Mouse (Mus musculus): Measurements from ENCODE around the gene Whrn. TPM values are rescaled to one million over a fixed set of nuclear protein-coding genes. Genes with fewer than 3 reads are reported as not detected.
A peak's percentile ranks its signal among the peaks of the same experiment; 100 is the strongest.

Gene Whrn
- total RNA-seq, 2 experiments from 2014 or later: 5.1 to 8.9 TPM

DNA sequence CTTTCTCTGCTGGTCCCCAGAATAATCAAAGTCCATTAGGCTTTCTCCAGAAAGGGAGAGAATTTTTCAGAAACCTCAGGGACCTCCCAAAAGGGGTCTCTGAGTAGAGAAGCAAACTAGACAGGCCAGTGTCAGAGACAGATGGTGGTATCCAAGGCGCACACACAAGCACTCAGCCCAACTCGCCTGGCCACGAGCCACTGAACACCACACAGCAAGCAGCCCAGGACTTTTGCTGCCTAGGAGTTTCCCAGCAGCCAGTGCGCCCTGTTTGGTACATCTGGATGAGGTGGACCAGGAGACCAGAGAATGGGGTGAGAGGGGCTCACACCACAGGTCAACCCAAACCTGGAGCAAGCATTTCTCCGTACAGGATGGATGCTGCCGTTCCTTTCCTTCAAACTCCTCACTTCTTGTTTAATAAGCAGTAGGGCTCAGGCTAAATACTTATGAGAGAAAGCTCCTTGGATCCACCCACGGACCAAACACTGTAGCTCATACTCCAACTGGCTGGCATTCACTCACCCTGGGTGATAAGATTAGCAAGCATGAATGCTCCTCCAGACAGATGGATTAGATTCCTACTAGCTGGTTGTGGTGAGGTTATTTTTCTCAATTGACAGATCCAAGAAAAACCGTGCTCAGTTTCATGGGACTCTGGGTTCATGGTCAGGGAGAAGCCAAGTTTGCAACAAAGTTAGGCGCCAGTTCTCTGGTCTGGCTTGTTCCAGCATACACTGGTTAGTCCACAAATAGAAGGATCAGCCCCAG, 2.3 kb downstream of the Whrn start:
- DNase-seq: no peak

DNA sequence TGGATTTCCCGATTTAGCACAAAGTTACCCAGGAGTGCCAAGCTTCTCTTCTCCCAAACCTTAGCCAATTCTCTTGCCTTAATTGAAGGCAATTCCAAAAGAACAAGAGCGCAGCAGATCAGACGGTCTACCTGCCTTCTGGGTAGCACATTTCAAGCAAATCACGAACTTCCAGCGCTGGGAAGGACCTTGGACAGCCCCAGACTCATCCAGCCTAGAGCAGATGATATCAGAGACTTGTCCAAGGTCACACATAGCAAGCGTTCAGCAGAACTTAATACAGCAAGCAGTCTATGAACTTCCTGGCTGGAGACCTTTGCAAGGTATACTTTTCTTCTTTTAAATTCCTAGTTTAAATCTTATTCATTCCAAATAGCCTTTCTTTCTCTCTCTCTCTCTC, 4.3 kb downstream of the Whrn start:
- DNase-seq: no peak

DNA sequence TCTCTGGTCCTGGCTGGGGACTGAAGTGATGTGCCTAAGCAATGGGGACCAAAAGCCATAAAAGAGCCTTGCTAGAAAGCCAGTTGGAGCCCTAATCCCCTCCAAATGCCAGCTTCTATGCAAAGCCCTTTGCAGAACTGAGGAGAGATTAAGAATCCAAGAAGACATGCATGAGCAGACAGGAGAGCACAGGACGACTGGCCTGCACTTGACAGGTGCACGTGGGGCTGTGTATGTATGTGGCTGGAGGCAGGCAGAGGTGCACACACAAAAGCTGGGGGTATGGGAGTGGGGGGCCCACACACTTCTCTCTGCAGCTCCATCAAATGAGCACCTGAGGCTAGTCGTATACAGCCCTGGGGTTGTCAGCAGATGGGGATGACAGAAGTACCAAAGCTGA, 5.6 kb downstream of the Whrn start:
- no peak for DNase-seq

DNA sequence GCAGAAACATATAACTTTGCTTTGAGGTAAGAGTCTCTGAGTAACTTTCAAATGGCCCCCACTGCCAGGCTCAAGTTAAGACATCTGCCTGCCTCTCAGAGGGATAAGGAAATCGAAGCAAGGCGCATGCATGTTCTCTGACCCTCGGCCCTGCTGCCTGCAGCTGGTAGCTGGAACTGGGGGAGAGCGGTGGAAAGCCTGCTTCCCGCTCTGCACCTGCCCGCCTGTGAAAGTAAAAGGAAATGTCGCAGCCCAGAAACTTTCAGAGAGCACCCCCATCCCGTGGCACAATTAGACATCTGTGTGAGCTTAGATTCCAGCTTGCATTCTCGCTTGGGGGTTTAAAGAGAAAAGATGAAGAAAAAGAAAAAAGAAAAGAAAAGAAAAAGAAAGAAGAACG, 6.1 kb downstream of the Whrn start:
- no peak for DNase-seq

DNA sequence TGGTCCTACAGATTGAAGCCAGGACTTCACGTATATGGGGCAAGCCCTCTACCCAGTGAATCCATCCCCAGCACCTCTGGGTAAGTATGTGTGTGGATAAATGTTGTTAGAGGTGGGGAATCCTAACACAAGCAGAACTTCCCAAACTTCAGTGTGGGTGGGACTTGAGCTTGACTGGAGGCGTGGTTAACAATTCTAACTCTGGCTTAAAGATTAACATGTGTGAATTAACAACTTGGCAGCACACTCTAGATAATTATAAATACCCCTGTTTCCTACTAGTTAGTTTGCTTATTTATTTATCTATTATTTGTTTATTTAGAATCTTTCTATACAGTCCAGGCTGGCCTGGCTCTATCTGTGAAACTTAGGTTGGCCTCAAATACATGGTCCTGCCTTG, 7.9 kb downstream of the Whrn start:
- DNase-seq: no peak

DNA sequence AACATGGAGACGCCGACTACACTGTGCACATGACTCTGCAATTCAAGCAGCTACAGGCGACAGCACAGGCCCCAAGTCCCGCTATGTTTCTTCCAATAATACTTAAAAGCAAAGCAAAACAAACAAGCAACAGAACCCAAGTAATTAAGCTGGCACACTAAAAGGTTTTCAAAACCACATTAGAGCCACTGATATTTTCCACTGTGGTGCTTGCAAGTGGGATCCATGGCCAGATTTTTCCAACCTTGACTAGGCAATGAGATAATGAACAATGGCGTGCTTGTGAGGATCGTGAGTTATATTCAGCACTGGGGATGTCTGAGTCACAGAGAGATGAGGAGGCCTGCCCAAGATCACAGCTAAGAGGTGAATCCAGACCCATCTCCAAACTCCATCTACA, 8.5 kb downstream of the Whrn start:
- no peak for DNase-seq

DNA sequence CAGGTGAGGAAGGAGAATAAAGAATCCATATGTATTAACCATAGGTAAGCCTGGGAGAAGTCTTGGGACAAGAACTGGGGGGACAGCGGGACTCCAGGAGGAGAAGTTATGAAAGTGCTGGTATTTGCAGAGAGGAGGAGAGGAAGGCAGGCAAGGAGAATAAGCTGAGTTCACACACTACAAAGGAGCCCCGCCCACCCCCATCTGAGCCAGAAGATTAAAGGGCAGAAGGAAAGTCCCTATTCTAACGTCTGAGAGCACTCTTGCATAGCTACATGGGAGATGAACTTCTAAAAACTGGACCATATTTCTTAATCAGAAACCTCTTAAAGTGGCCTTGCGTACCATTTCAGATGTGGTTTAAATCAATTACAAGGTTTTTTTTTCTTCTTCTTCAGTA, 9.3 kb downstream of the Whrn start:
- DNase-seq: no peak

DNA sequence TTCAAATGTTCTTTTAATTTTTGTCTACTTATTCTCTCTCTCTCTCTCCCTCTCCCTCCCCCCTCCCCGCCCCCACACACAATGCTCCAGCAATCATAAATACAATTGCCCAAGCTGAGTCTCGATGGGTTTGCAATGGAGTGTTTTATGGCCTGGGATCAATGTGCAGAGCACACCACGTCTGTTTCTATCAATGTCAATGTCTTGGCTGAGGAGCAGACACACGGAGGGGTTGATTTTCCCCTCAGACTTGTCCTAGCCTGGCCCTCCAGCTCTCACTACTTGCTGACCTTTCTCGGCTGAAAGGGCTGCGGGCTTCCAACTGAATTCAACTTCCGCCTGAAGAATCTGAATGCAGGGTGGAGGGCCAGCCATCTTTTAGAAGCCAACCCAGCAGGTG, 12.1 kb downstream of the Whrn start:
- DNase-seq: no peak

DNA sequence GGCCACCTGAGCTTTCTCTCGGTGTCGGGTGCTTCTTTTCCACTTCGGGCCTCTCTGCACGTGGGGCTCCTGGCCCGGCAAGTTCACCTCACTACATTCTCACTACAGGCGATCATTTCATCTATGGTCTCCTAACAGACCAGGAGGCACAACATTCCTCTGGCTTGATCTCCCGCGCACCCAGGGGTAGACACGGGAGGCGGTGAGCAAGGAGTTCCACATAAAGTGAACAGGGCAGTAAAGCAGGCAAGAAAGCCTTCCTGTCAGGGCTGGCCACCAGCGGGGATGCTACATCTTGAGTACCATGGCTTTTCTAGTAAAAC, 15.0 kb downstream of the Whrn start:
- DNase-seq: no peak

DNA sequence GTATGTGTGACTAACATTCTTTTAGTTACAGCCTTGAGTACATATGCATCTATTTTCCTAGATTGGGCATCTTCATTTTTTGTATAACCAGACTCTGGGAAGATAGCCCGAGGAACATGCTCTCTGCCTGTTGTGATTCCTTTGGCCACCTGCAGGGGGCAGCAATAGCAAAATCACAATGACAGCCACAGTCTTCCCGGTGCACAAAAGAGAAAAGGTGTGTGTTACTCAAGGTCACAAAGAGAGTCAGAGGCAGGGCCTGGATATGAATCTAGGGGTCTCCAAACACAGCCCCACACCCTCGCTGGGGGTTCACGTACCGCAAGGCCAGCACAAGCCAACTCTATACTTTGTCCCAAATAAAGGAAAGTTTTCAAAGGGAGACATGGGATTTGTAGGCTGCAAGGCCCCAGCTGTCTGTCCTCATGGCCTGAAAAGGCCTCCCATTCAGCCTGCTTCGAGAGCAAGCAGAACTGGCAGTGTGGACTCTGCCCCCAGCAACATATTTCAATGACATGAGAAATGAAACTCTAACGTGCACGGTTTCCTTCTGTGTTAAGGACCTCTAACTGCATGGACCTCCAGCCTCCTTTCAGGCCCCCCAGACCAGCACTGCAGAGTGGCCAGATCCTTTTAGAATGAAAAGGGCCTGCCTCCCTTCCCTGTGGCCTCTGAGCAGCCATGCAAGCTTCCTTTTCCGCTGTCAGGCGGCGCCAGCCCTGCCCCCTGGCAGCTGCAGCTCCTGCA, 15.5 kb downstream of the Whrn start:
- DNase-seq: peak; percentile 60

DNA sequence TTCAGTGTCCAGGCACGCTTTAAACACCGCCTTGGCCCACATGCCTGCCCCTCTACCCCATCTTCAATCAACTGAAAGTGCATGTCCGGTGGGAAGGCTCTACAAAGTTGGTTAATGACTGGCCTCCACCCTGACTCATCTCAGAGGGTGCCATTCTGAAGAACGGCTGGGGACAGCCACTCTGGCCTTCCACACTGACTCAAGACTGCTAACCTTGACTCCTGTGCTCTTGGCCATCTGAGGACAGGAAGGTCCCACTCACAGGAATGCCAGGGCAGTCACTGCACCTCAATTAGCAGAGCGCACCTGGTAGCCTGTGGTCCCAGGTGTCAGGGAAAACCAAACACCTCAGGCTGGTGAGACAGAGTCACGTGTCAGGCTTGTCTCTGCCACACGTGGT, 17.8 kb downstream of the Whrn start:
- no peak for DNase-seq

DNA sequence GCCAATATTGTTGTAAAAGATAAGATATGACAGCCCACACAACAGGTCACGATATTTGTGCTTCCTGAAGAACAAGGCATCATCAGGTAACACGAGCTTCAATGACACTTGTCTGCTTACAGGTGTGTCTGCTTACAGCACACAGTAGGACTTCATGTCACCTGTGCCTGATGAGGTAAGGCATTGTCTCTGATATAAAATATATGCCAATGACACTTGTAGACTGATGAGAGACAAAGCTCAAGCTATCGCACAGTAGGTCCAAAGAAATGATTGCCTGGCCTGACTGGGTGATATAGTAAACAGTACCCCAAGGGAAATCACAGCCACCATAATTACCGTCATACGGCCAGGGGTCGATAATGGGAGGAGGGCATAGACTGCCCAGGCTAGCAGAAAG, 18.9 kb downstream of the Whrn start:
- DNase-seq: no peak

DNA sequence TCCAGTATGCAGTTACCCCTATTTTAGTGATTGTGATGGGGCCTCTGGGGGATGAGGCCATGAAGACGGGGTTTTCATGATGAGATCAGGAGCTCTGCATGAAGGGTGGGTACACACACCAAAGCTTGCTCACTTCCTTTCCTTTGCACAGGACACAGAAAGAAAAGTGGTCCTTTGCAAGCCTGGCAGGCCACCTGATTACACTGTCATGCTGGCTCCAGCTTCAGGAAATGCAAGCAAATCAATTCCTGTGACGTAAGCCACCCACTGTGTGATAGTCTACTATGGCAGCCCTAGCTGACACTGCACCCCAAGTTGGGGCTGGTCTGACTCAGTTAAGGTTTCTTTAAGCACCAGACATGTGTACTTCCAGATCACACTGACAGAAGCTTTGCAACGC, 20.6 kb downstream of the Whrn start:
- no peak for DNase-seq

DNA sequence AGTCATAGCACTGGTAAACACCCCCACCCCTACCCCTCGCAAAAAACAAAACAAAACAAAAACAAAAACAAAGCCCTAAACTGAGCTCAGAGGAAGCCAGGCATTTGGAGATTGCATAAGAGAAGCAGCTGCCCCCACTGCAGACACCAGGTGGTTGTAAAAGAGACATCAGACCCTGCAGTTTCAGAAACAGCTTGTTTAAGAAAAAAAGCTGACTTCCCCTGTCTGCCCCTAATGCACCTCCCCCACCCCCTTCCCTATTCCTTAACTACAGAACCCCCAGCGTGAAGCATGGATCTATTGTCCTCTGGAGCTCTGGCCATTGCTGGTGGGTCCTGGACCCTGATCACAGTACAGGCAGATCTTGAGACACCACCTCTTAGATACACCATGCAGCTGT, 21.4 kb downstream of the Whrn start:
- no peak for DNase-seq

DNA sequence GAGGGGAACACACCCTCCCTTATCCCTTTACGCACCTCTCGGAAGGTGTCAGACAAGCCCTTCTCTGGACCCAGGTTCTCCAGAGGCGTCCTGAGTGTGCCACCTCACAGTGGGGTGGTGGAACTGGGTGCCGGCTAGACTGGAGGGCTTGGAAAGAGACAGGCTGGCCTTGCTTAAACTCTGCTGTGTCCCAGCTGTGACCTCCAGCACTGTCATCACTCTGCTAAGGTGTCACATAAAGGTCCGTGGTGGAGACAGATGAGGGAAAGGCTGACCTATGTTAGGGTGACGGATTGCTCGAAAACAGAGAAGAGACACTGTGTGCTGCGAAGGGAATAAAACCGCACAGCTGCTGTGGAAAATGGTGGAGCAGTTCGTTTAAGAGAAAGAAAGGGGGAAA, 28.5 kb downstream of the Whrn start:
- DNase-seq: peak; percentile 23

DNA sequence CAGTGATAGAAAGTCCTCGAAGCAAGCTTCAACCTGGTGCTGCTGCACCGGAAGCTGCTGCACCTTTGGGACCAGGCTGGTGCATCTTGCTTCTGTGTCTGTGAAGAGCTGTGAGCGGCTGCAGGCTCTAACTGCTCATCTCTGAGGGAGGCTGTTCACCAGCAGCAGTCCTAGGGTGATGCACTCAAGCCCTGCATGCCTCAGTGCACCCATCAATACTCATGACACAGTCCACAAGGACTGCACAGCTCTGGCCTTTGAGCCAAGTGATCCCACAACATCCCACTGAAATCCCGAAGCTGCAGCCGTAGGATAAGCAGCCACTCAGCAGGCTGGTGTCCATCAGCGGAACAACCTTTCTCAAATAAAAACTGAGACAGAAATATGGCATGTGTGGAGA, 29.6 kb downstream of the Whrn start:
- no peak for DNase-seq

DNA sequence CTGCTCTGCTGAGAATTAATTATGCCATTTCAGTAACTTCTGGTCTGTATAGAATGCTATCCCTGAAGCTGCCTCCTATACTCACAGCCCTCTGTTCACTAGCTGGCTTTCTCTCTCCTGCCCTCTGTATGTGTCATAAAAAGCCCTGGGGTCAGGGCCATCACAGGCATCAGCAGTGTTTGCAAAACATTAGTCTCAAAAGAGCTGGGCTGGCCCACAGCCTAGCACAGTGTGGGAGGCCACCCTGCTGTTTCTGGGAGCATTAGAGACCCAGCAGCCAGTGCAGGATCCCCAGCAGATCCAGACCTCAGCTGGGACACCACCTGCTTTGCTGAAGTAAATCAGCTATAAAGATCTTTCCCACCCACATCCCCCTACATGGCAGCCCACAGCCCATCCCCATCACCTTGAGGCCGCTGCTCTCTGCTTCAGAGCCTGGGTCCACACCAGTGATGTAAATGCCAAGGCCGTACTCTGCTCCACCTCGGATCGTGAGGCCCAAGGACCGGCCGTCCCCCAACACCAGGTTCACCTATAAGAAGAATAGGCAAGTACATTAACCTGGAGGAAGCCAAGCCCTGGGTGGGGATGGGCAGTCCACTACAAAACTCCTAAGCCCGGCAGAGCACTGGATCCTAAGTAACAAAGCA, 34.8 kb downstream of the Whrn start:
- DNase-seq: no peak

DNA sequence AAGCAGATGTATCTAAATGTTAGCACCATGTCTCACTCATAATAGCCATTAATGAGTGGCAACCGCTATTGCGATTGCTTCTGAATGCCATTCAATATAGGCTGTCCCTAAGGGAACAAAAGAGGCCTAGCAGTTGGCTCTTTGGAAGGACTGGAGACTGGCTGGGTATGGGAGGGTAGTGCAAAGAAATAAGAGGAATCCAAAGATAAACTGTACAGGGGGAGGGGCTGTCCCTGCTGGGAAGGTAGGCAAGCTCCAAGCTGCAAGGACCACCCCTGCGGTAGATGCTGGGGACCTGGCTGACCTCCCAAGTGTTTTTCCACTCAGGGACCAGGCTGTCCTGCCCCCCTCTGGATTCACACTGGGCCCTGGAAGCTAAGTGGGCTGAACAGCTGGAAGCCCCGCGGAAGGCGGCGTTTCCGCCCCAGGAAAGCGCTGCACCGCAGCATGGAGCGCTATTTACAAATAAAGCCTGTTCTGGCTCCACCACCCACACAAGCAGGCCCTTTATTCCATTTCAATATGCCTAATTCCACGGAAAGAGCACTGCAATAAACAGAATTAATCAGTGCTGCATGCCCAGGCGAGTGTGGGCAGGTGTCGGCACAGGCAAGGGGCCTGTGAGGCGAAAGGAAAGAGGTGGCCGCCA, 36.5 kb downstream of the Whrn start:
- no peak for DNase-seq

DNA sequence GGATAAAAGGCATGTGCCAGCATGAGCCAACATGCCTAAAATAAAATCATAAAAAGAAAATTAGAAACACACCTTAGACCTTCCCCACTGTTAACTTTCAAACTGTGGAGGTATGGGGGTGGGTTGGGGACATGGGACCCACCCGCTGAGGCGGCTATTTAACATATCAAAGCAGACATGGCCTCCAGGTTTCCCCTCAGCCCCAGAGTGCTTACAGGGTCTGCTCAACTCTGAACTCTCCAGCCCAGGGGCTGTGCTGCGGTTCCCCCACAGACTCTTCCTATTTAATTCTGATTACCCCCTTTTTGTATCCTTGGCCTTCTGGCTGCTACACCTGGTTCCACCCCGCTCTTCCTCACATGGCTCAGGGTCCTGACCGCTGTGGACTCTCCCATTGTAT, 39.2 kb downstream of the Whrn start:
- DNase-seq: no peak

DNA sequence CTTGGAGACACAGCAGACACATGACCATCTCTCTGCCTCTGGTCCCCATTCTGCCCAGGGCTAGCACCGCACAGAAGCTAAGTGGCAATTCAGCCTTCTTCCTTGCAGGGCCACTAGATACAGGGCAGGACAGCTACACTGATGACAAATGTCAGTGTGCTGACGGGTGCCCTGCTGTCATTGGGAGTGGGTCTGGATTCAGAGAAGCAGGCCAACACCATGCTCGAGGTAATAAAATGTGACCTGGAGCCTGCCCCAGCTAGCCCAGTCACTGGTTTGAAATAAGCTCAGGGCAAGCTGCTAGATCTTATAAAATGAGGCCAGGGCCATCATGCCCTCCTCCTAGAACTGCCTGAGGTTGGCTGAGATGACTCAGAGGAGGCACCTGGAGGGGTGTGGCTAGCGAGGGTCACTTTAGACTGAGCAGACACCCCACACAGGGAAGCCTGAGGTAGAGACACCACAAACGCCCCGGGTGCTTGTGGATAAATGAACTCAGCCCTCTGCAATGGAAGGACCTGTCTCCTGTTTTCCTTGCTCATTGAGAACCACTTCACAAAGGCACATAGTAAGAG, 41.8 kb downstream of the Whrn start:
- no peak for DNase-seq

DNA sequence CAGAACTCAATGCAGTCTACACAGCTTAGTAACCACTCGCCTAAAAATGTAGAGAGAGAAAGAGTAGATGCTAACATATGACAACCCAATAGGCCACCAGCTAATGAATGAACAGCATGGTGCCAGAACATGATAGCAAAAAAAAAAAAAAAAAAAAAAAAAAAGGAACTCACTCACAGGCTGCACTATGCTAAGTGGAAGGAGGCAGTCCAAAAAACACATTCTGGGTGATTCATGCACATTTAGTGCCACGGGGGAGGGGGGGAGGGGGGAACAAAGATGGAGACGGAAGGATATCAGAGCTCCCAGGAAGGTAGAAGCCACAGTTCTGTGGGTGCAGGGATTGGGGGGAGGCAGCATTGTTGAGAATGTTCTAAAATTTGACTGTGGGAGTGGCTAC, 43.2 kb downstream of the Whrn start:
- no peak for DNase-seq

DNA sequence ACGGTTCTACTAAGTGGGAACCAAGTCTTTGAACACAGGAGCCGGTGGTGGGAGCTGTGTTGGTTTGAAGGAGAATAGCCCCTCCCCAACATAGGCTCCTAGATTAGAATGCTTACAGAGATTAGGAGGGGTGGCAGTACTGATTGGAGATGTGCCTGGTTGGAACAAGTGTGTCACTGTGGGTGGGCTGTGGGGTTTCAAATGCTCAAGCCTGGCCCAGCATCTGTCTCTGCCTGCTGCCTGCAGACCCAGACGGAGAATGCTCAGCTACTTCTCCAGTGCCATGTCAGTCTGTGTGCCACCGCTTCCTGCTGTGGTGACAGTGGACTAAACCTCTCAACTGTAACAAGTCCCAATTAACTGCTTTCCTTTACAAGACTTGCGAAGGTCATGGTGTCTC, 45.2 kb downstream of the Whrn start:
- DNase-seq: no peak

Measured in heart, postnatal 4 days (tissue).